Mouse (Mus musculus) R1 (cell line): ENCODE measurements around the gene Hs6st1.

Experiments
- DNase-seq: peaks from one replicate; pipeline ENCODE4 v3.0.0-alpha.2; 2018; ENCODE audit warnings: low read depth, low spot score

Hs6st1 gene

GRCm38 (mm10) chr1:36068076-36068475 is at the start of gene Hs6st1:
Gene Hs6st1 (plus strand): TSS chr1:36068400.
- DNase-seq = peak; percentile 91

- no peak for DNase-seq
These were observed 49.6 kb upstream of the Hs6st1 start for GRCm38 (mm10) chr1:36018617-36019016.

- DNase-seq = peak; percentile 57
These were observed 49.0 kb upstream of the Hs6st1 start for GRCm38 (mm10) chr1:36019161-36019560.

GRCm38 (mm10) chr1:36020315-36020714 is 47.9 kb upstream of the Hs6st1 start:
- peak; percentile 52 for DNase-seq

- peak; percentile 73 for DNase-seq
These were observed 37.8 kb upstream of the Hs6st1 start for GRCm38 (mm10) chr1:36030421-36030821.

- DNase-seq = peak; percentile 50
These were observed 29.4 kb upstream of the Hs6st1 start for GRCm38 (mm10) chr1:36038769-36039168.

- DNase-seq = peak; percentile 48
These were observed 26.1 kb upstream of the Hs6st1 start for GRCm38 (mm10) chr1:36042072-36042471.

GRCm38 (mm10) chr1:36043793-36044192 is 24.4 kb upstream of the Hs6st1 start:
- peak; percentile 81 for DNase-seq

GRCm38 (mm10) chr1:36044288-36044687 is 23.9 kb upstream of the Hs6st1 start:
- no peak for DNase-seq

- DNase-seq = no peak
These were observed 15.5 kb upstream of the Hs6st1 start for GRCm38 (mm10) chr1:36052672-36053071.

GRCm38 (mm10) chr1:36053566-36053965 is 14.6 kb upstream of the Hs6st1 start:
- DNase-seq = no peak

GRCm38 (mm10) chr1:36054182-36054966 is 13.8 kb upstream of the Hs6st1 start:
- DNase-seq = peak; percentile 89

- DNase-seq = no peak
These were observed 13.2 kb upstream of the Hs6st1 start for GRCm38 (mm10) chr1:36054967-36055357.

- DNase-seq = no peak
These were observed 8.8 kb upstream of the Hs6st1 start for GRCm38 (mm10) chr1:36059351-36059750.

GRCm38 (mm10) chr1:36059959-36060953 is 7.9 kb upstream of the Hs6st1 start:
- peak; percentile 91 for DNase-seq

- peak; percentile 96 for DNase-seq
These were observed 6.8 kb upstream of the Hs6st1 start for GRCm38 (mm10) chr1:36061211-36061915.

GRCm38 (mm10) chr1:36062088-36062805 is 6.0 kb upstream of the Hs6st1 start:
- DNase-seq = no peak

GRCm38 (mm10) chr1:36062826-36063640 is 5.2 kb upstream of the Hs6st1 start:
- peak; percentile 75 for DNase-seq

GRCm38 (mm10) chr1:36063641-36063955 is 4.6 kb upstream of the Hs6st1 start:
- no peak for DNase-seq

- no peak for DNase-seq
These were observed 4.0 kb upstream of the Hs6st1 start for GRCm38 (mm10) chr1:36064223-36064622.
